Mouse (Mus musculus) liver, postnatal 0 days (tissue): ENCODE measurements around the gene H6pd. TPM values are rescaled to one million over a fixed set of nuclear protein-coding genes. Genes with fewer than 3 reads are reported as not detected.

ENCODE experiments used
- ATAC-seq: fragments of 200-750 bp; cut with Nextera tagmentation; 2 replicates; pipeline ENCODE4 v1.8.0; 2017; ENCODE audit warnings: mild to moderate bottlenecking, moderate library complexity
- DNase-seq: peaks from one replicate; pipeline ENCODE4 v3.0.0-alpha.2; 2016
- H3K27ac ChIP-seq: fragments of 300-500 bp; sonication (generic); 2 replicates; pipeline ENCODE4 v1.5.1; 2014; ENCODE audit warnings: antibody characterized with exemption, moderate library complexity, mild to moderate bottlenecking, low read depth
- H3K27me3 ChIP-seq: fragments of 300-500 bp; sonication (generic); 2 replicates; pipeline ENCODE4 v1.6.1; 2014; ENCODE audit warnings: low read length, control low read depth, mixed read lengths; ENCODE audit not compliant: insufficient read depth
- H3K36me3 ChIP-seq: fragments of 300-500 bp; sonication (generic); replicated peaks from 2 replicates; pipeline ENCODE4 v1.6.1; 2014; ENCODE audit warnings: mild to moderate bottlenecking, control low read depth, low read length, moderate library complexity, mixed read lengths; ENCODE audit not compliant: insufficient read depth
- H3K4me1 ChIP-seq: fragments of 300-500 bp; sonication (generic); 2 replicates; pipeline ENCODE4 v1.6.1; 2014; ENCODE audit warnings: antibody characterized with exemption, mild to moderate bottlenecking, control low read depth; ENCODE audit not compliant: insufficient read depth
- H3K4me2 ChIP-seq: fragments of 300-500 bp; sonication (generic); 2 replicates; pipeline ENCODE4 v1.6.1; 2014; ENCODE audit warnings: low read depth, mild to moderate bottlenecking, low read length, moderate library complexity, mixed read lengths
- H3K4me3 ChIP-seq: fragments of 300-500 bp; sonication (generic); 2 replicates; pipeline ENCODE4 v1.5.1; 2014; ENCODE audit warnings: low read depth, low read length
- H3K9ac ChIP-seq: fragments of 300-500 bp; sonication (generic); replicated peaks from 2 replicates; pipeline ENCODE4 v1.6.1; 2014; ENCODE audit warnings: mild to moderate bottlenecking, moderate library complexity
- H3K9me3 ChIP-seq: fragments of 300-500 bp; sonication (generic); 2 replicates; pipeline ENCODE4 v1.6.1; 2016; ENCODE audit warnings: mild to moderate bottlenecking, control low read depth, low read length, mixed read lengths
- CTCF ChIP-seq: sonication (generic); IDR thresholded peaks from 2 replicates; pipeline ENCODE4 v1.5.1; 2016; ENCODE audit warnings: antibody characterized with exemption, low read depth
- EP300 ChIP-seq: IDR thresholded peaks from 2 replicates; pipeline ENCODE4 v1.6.1; 2016; ENCODE audit warnings: antibody characterized with exemption, low read depth, mild to moderate bottlenecking
- WGBS: fragments of 180-500 bp; shearing (Covaris S2); extraction: QIAGEN DNeasy Blood & Tissue Kit; methylation state at CpG from one replicate; pipeline ENCODE4 v1.1.7; 2014; ENCODE audit not compliant: insufficient replicate concordance; 5-methylcytosine and 5-hydroxymethylcytosine counted together
- polyA plus RNA-seq: library from polyadenylated mRNA; unstranded; fragments of >200 nt; fragmentation: Nextera tagmentation; extraction: Ambion mirVana; gene quantifications from 2 replicates; pipeline ENCODE4 v1.2.1, GENCODE M21; 2015

H6pd gene
- polyA plus RNA-seq, 1 experiment from 2014 or later: 36.5 TPM

GRCm38 (mm10) chr4:149998786-149999509, 9.9 kb downstream of the H6pd start:
- peak overlapping the region; percentile 46; the same call in 1 of the 2 replicates for H3K9ac ChIP-seq
- peak; percentile 20; the same call in 1 of the 2 replicates for ATAC-seq
- TF ChIP-seq EP300: 0 out of 2 replicates have a peak, but pooled peaks have one; percentile 17
- no peak for TF ChIP-seq CTCF

DNA sequence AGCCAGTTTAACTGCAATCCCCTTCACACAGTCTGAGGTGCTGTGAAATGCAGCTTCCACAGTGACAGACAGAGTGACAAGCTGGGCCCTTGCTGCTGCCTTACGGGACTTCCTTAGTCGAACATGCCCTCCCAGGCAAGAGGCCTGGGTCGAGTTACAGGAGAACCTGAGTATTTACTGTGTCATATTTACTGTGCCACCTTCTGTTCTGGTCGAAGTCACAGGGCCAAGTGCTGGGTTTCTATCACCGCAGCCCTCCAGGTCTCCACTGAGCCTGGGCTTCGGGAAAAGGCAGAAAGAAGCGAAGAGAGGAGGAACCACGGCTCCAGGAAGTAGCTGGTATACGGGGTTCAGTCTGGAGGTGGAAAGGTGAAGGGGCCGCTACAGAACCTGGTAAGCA, 10.8 kb downstream of the H6pd start:
- Histone ChIP-seq H3K36me3 (peaks cover 33% of the 10 kb centered on the region), H3K4me2 (peak overlapping the region; percentile 73), H3K9ac (0 out of 2 replicates have a peak overlapping the region, but pooled peaks have one; percentile 34), H3K4me1 (peaks cover 55% of the 10 kb centered on the region), H3K27me3 (no peaks in the 10 kb centered on the region), H3K9me3 (no peaks in the 10 kb centered on the region), H3K27ac (peak overlapping the region; percentile 71), H3K4me3 (no peak overlapping the region)
- DNase-seq (no peak), ATAC-seq (no peak)
- 51% methylated on average over 10 of the region's 10 CpGs for WGBS
- no peak for TF ChIP-seq CTCF

More at GRCm38 (mm10) chr4:149998786-149999509, 9.9 kb downstream of the H6pd start:
- H3K4me1 ChIP-seq: peaks cover 52% of the 10 kb centered on the region
- DNase-seq: no peak
- H3K4me2 ChIP-seq: peak overlapping the region; percentile 73
- no peaks in the 10 kb centered on the region for H3K9me3 ChIP-seq
- peaks cover 26% of the 10 kb centered on the region for H3K36me3 ChIP-seq
- no peak overlapping the region for H3K4me3 ChIP-seq
- WGBS: 71% methylated on average over 14 of the region's 14 CpGs
- H3K27me3 ChIP-seq: no peaks in the 10 kb centered on the region
- peak overlapping the region; percentile 97 for H3K27ac ChIP-seq

- Histone ChIP-seq H3K9me3 (no peaks in the 10 kb centered on the region), H3K36me3 (peaks cover 33% of the 10 kb centered on the region), H3K27ac (peak overlapping the region; percentile 48; the same call in 1 of the 2 replicates), H3K27me3 (no peaks in the 10 kb centered on the region), H3K4me3 (no peak overlapping the region), H3K4me2 (no peak overlapping the region), H3K4me1 (peaks cover 58% of the 10 kb centered on the region), H3K9ac (no peak overlapping the region; the same call in 1 of the 2 replicates)
- ATAC-seq: no peak
- WGBS: 71% methylated on average over 7 of the region's 7 CpGs
- no peak for TF ChIP-seq EP300
- TF ChIP-seq CTCF: no peak
- DNase-seq: no peak
Measured at GRCm38 (mm10) chr4:149996440-149996839, 12.4 kb downstream of the H6pd start.

- H3K9ac ChIP-seq: no peak overlapping the region; the same call in 1 of the 2 replicates
- DNase-seq (no peak), ATAC-seq (no peak)
- no peak overlapping the region for H3K4me2 ChIP-seq
- H3K27ac ChIP-seq: peak overlapping the region; percentile 48; the same call in 1 of the 2 replicates
- H3K4me3 ChIP-seq: no peak overlapping the region
- 74% methylated on average over 7 of the region's 7 CpGs for WGBS
- no peaks in the 10 kb centered on the region for H3K9me3 ChIP-seq
- peaks cover 33% of the 10 kb centered on the region for H3K36me3 ChIP-seq
- no peaks in the 10 kb centered on the region for H3K27me3 ChIP-seq
- no peak for TF ChIP-seq CTCF
- no peak for TF ChIP-seq EP300
- peaks cover 63% of the 10 kb centered on the region for H3K4me1 ChIP-seq
Measured at GRCm38 (mm10) chr4:149995911-149996310, 12.9 kb downstream of the H6pd start.

GRCm38 (mm10) chr4:149994218-149994617, 14.6 kb downstream of the H6pd start:
- WGBS: 94% methylated on average over 10 of the region's 10 CpGs
- no peak for DNase-seq

DNA sequence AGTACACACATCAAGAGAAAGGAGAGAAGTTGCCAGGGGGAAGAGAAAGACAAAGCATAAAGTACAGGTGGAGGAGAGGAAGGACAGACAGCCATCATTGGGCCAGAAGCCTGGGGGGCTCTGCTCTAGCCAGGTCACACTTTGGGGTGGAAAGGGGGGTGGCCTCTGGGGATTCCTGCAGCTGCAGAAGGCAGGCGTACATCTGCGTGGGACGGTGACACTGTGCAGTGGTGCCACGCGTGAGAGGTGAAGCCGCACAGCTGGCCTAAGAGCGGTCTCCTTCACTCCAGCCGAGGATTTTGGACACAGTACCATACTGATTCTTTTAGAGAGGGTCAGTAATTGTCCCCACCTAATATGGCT, 16.2 kb downstream of the H6pd start:
- no peak for TF ChIP-seq EP300
- no peak for TF ChIP-seq CTCF
- H3K4me1 ChIP-seq: peaks cover 57% of the 10 kb centered on the region
- ATAC-seq: no peak

More at GRCm38 (mm10) chr4:149994218-149994617, 14.6 kb downstream of the H6pd start:
- H3K9ac ChIP-seq: no peak overlapping the region
- no peak for ATAC-seq
- no peak for TF ChIP-seq EP300
- no peak for TF ChIP-seq CTCF
- no peaks in the 10 kb centered on the region for H3K27me3 ChIP-seq
- peak overlapping the region; percentile 86; the same call in 1 of the 2 replicates for H3K27ac ChIP-seq
- peaks cover 62% of the 10 kb centered on the region for H3K4me1 ChIP-seq
- H3K9me3 ChIP-seq: no peaks in the 10 kb centered on the region
- no peak overlapping the region for H3K4me3 ChIP-seq
- no peak overlapping the region for H3K4me2 ChIP-seq
- peaks cover 30% of the 10 kb centered on the region for H3K36me3 ChIP-seq

More for the DNA sequence above, 16.2 kb downstream of the H6pd start:
- no peak overlapping the region for H3K4me3 ChIP-seq
- H3K9ac ChIP-seq: no peak overlapping the region; the same call in 1 of the 2 replicates
- WGBS: 90% methylated on average over 8 of the region's 8 CpGs
- H3K36me3 ChIP-seq: peaks cover 27% of the 10 kb centered on the region
- DNase-seq: no peak
- H3K27me3 ChIP-seq: no peaks in the 10 kb centered on the region
- no peaks in the 10 kb centered on the region for H3K9me3 ChIP-seq
- H3K4me2 ChIP-seq: no peak overlapping the region
- peak overlapping the region; percentile 86 for H3K27ac ChIP-seq
